Comparison of ENCODE assay signal across 8 mouse cellular contexts in genomic region chr5:105139409-105140088, GRCm38 (mm10). TPM values are rescaled to one million over a fixed set of nuclear protein-coding genes. Genes with fewer than 3 reads are reported as not detected.
DNase-seq lines count a peak whose midpoint lies in the region; ATAC-seq lines count a peak whose summit lies in the region.

Gbp9 (minus strand) TSS chr5:105139539.
Gbp8 (minus strand) TSS chr5:105139540.
Gbp4 (minus strand) TSS chr5:105139586.

- peak; percentile 72 to 79 for DNase-seq in CD8-positive naive resting alpha-beta T cell, adult 2 months (ENCODE audit: low read depth in 2 of 2, low spot score in 2 of 2)
- DNase-seq in adrenal gland, postnatal 10 days: peak; percentile 22
- DNase-seq in heart, adult 9 months (ENCODE audit: low spot score in 2 of 2): peak; percentile 52 to 54
- peak; percentile 44 to 45 for DNase-seq in kidney, postnatal 36 days
- peak; percentile 49 for DNase-seq in lung, postnatal 14 days
- DNase-seq in skeletal muscle tissue, adult 2 months (ENCODE audit: low read depth, low spot score): peak; percentile 31
- peak; percentile 79 for DNase-seq in thymus, postnatal 25 days

- peak; percentile 51 to 69; a peak in 3 of 4 replicates for ATAC-seq in hematopoietic stem cell, adult 5-6 weeks (replicated peaks in 1 of 2; ENCODE audit: insufficient read depth in 1 of 2, low FRiP score in 2 of 2, low TSS enrichment in 1 of 2, low read depth in 1 of 2, poor library complexity in 2 of 2, severe bottlenecking in 2 of 2)

RNA-seq across cellular contexts. Expression of gene Gbp9, which starts in this region (rescaled TPM):
- 10 to 100 TPM in 1 of 2 experiments, 1 to 10 TPM in 1; 7.5 to 11.6 TPM for total RNA-seq in adrenal gland, postnatal 10 days (2021)
- 2.0 and 7.4 TPM in 2 replicates for total RNA-seq in hematopoietic stem cell, adult 5-6 weeks (2017)

RNA-seq across cellular contexts. Expression of gene Gbp8, which starts in this region (rescaled TPM):
- 1 to 10 TPM in 1 of 2 experiments, under 1 TPM in 1; 0.99 to 1.2 TPM for total RNA-seq in adrenal gland, postnatal 10 days (2021)
- 6.6 and 9.1 TPM in 2 replicates for total RNA-seq in hematopoietic stem cell, adult 5-6 weeks (2017)

RNA-seq across cellular contexts. Expression of gene Gbp4, which starts in this region (rescaled TPM):
- 1 to 10 TPM; 3.9 to 6.4 TPM for total RNA-seq in adrenal gland, postnatal 10 days (2021)
- 1.2 and 4.2 TPM in 2 replicates for total RNA-seq in hematopoietic stem cell, adult 5-6 weeks (2017)

Comparison
In these comparisons a context has a peak if more than half of its experiments do, and no peak if none do; other contexts are left out.
1. Peak in every context shown above with its lines: DNase-seq and ATAC-seq.
2. DNase-seq: peak in every context shown above with its lines; median percentile 79 in thymus, postnatal 25 days; 76 in CD8-positive naive resting alpha-beta T cell, adult 2 months; 53 in heart, adult 9 months; 49 in lung, postnatal 14 days; 44 in kidney, postnatal 36 days; 31 in skeletal muscle tissue, adult 2 months; 22 in adrenal gland, postnatal 10 days.